Mouse (Mus musculus) CD8-positive naive resting alpha-beta T cell, adult 2 months (primary cell): ENCODE data around the gene Vkorc1.
"Not testable (repeated sequence)": the region's sequence is repeated elsewhere in the genome, so short reads cannot be mapped to it uniquely, and the experiment has no call there.

ENCODE experiments used
- DNase-seq, 2 experiments: peaks; one replicate each; pipeline ENCODE4 v3.0.0; 2022; ENCODE audit warnings: low read depth in 2 of 2, low spot score in 2 of 2

The Vkorc1 gene

DNA sequence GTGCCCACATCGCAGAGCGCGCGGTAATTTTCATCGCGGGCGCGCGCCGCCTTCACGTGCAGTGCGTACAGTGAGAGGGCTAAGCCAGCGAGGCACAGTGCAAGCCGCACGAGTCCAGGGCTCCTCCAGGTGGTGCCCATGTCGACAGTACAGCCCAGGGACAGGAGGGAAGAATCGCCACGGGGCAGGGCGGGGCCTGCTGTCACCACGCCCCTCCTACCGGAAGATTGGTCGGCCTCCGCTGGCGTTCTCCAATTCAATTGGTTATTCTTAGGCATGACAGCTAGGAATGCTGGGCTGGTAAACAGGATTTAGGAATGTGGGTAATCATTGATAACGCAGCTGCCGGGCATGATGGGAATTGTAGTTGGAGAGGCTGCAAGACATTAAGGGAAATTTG is at the start of gene Vkorc1, which contains the start of gene Gm21974:
Gene Vkorc1 (minus strand): TSS at position 176 of the 400 bp plus-strand sequence.
Gene Gm21974 (minus strand): TSS at position 13 of the 400 bp plus-strand sequence.
- DNase-seq, result peak; percentile 73 to 81

GRCm38 (mm10) chr7:127944614-127945013 is 49.2 kb upstream of the Vkorc1 start:
- DNase-seq, result no peak

DNA sequence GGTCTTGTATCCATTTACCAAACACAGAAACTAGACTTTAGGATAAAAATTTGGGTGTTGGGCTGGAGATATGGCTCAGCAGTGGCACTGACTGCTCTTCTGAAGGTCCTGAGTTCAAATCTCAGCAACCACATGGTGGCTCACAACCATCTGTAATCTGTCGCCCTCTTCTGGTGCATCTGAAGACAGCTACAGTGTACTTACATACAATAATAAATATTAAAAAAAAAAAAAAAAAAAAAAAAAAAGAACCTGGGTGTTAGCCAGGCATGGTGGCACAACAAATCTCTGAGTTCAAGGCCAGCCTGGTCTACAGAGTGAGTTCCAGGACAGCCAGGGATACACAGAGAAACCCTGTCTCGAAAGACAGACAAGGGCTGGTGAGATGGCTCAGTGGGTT is 46.7 kb upstream of the Vkorc1 start:
- DNase-seq, result not testable (repeated sequence)

DNA sequence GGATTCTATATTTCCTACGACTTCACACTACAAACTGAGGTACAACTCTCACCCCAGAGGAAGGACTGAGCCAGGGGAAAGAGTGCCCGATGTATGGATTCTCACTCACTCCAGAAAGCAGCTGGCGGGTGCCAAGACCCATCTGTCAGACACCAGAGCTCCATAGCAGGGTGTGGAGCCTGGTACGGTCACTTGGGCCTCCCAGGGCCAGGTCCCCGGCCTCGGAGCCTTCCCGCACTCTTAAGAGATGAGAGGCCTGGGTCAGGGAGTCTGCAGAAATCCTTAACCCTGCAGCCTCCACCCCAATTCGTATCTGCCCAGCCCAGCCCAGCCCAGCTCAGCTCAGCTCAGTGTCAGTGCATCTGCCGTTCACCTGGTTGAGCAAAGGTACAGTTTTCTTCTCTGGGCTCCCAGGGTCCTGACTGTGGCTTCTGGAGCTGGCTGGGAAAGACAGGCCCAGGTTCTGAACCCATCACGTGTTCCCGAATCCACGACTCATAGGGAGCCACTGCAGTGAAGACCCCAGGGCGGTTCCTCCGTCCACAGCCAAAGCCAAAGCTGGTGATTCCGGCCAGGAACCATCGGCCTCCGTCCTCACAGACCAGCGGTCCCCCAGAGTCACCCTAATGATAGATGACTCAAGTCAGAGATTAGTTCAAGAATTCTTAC is 40.9 kb upstream of the Vkorc1 start:
- no peak for DNase-seq

DNA sequence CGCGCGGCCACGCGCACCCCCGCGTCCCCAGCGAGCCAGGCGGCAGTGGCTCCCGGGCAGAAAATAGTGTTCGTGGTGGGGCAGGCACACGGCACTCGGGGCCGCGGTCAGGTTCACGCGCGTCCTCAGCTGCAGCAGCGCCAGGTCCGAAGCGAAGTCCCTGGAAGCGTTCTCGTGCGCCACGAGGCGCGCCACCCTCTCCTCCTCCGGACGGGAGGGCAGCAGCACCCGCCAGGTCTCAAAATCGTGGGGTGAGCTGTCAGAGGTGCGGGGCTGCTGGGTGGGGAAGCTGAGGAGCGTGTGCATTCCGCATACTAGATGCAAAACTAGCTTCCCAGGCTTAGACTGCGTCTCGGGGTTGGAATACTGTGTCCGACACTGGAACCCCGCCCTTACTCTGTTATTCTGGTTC is 40.3 kb upstream of the Vkorc1 start:
- DNase-seq, result no peak

GRCm38 (mm10) chr7:127935028-127935722 is 39.8 kb upstream of the Vkorc1 start:
- peak; percentile 92 to 93 for DNase-seq

DNA sequence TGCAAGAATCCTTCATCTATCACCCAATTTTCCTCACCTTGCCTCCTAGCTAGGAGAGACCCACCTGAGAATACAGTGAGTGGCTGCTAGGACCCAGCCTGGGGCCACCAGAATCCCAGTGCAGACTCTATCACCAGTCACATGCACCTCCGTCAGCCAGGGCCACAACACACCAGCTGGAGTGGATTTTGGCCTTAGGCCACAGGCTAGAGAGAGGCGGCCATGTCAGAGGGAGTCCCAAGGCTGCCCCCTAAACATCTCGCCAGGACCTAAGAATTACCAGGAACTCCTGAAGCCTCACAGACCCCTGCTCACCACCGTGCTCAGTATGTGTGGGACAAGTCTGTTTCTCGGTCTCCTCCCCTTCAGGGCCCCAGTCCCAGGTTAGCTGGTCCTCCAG is 38.7 kb upstream of the Vkorc1 start:
- DNase-seq, result no peak

DNA sequence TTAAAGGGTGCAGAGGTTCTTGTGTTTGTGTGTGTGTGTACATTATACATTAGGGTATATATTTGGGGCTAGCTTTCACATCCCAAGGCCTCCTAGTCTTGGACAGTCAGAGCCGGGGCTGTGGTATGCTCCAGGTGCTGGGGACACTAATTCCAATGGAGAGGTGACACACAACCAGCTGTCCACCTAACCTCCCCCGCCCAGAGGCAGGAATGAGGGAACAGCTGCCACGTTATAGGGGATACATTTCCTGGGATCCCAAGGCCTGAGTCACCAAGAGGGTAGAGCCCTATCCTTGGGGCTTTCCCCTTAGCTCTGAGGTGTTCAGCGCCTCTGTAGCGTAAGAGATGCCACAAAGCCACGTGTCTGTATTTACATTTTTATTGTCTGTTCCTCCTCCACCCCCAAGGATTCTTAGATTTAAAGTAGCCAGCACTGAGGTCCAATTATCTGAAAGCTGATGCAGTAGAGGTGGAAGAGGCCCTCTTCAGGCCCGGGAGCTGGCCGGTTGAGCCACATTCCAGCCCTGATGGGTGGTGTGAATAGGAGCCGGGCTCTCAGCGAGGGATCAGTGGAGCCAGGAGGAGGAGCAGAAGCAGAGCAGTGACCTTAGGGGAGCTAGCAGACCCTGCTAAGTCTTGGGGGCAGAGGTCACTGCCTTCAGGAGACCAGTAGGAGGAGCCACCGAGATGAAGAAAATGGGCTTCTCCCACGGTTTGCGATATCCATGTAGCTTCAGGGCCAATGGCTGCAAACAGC is 37.0 kb upstream of the Vkorc1 start:
- DNase-seq, result no peak

DNA sequence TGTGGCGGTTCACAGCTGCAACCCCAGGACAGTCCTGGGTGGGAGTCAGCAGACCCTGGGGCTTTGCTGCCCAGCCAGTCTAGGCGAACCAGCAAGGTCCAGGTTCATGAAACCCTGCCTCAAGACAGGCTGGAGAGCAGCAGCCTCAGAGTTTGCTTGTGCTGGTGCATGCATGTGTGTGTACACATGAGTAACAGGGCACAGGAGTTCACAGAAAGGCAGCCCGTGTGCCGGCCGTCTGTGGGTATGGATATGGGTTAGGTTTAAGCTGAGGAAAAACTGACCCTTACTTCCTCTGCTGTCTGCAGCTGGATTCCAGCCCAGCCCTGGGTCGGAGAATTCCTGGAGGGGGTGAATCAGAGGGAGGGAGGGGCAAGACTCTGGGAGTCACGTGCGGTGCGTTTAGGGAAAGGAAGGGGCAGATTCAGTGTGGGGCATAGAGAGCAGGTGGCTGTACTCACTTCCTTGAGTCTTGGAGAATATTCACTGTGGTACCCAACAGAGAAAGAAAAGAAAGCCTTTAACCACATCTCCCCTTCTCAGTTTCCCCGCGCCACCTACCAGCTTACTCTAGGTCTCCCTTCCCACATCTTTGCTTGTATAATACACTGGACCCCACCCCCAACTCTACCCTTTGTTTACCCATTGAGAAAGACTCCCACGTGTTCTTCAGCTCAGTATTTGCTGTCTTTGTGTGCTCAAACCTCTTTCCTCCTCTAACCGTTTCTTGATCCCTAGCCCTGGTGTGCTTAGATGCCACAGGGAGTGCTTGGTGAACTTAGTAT is 36.1 kb upstream of the Vkorc1 start:
- DNase-seq, result no peak

GRCm38 (mm10) chr7:127930636-127931035 is 35.2 kb upstream of the Vkorc1 start:
- DNase-seq, result no peak

- DNase-seq, result no peak
Observed at GRCm38 (mm10) chr7:127929923-127930322, 34.5 kb upstream of the Vkorc1 start, which contains the start of gene Prss8. Gene Prss8 (minus strand): TSS chr7:127930104.

- DNase-seq, result no peak
Observed at GRCm38 (mm10) chr7:127928596-127928995, 33.2 kb upstream of the Vkorc1 start.

GRCm38 (mm10) chr7:127927726-127928125 is 32.3 kb upstream of the Vkorc1 start:
- no peak for DNase-seq

GRCm38 (mm10) chr7:127926846-127927245 is 31.4 kb upstream of the Vkorc1 start:
- no peak for DNase-seq

DNA sequence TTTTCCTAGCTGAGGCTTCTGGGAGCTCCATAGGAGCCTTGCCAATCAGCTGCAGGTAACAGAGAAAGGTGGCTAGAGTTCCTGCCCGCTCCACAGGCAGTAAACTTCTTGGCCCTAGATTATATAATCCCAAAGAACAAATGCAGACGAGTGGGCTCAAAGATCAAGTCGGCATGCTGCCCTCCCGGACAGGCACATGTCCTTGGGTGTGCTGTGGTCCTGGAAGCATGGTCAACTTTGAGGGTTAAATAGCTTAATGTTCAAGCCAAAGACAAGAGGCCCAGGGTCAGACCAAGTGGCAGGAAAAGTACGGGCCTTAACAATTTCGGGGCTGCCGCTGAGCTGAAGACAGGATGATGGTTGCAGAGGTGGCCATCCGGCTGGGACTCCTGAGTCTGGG is 30.6 kb upstream of the Vkorc1 start:
- no peak for DNase-seq

GRCm38 (mm10) chr7:127925252-127925651 is 29.8 kb upstream of the Vkorc1 start:
- DNase-seq, result no peak

DNA sequence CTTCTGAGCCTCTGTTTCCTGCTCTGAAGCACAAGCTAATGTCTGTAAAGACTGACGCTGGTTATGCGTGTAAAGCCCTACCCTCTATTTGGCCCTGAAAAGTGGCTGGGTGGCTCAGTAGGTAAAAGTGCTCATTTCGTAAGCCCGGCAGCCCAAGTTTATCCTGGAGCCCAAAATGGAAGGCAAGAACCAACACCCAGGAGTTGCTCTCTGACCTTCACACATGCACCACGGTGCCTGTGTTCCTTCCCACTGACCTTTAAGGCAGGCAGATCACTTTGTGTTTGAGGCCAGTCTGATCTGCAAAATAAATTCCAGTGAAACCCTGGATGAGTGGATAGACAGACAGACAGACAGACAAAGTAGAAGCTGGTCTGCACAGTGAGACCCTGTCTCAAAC is 28.3 kb upstream of the Vkorc1 start:
- DNase-seq, result no peak

GRCm38 (mm10) chr7:127922451-127923275 is 27.2 kb upstream of the Vkorc1 start:
- no peak for DNase-seq

DNA sequence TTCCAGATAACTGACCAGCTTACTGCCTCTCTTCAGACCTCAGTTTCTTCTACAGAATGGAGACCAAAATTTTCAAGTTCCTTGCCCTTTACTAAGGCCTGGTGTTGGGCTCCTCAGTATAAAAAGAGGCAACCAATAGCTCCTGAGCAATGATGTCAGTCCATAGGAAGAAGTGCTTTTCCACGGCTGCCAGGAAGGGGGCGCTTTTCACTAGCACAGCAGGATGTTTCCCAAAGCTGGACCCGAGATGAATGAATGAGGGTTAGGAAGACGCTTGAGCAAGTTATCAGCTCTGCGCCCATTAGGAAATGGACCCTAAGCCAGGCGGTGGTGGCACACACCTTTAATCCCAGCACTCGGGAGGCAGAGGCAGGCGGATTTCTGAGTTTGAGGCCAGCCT is 26.1 kb upstream of the Vkorc1 start:
- no peak for DNase-seq

GRCm38 (mm10) chr7:127919290-127919689 is 23.9 kb upstream of the Vkorc1 start:
- DNase-seq, result no peak
